Mouse (Mus musculus) stomach, embryonic 15.5 days (tissue): ENCODE results near the gene Snx5. TPM values are rescaled to one million over a fixed set of nuclear protein-coding genes. Genes with fewer than 3 reads are reported as not detected.

Experiments
- ATAC-seq: fragments of 200-750 bp; cut with Nextera tagmentation; 2 replicates; pipeline ENCODE4 v1.8.0; 2017; ENCODE audit warnings: low read depth, moderate number of reproducible peaks, moderate TSS enrichment; ENCODE audit not compliant: insufficient read depth, low FRiP score
- H3K27ac ChIP-seq: fragments of 300-500 bp; sonication (generic); 2 replicates; pipeline ENCODE4 v1.5.1; 2015; ENCODE audit warnings: mild to moderate bottlenecking, inconsistent platforms
- H3K27me3 ChIP-seq: fragments of 300-500 bp; sonication (generic); replicated peaks from 2 replicates; pipeline ENCODE4 v1.6.1; 2015; ENCODE audit warnings: inconsistent platforms
- H3K36me3 ChIP-seq: fragments of 300-500 bp; sonication (generic); 2 replicates; pipeline ENCODE4 v1.6.1; 2015; ENCODE audit warnings: inconsistent platforms
- H3K4me1 ChIP-seq: fragments of 300-500 bp; sonication (generic); 2 replicates; pipeline ENCODE4 v1.6.1; 2015; ENCODE audit warnings: inconsistent platforms
- H3K4me2 ChIP-seq: fragments of 300-500 bp; sonication (generic); 2 replicates; pipeline ENCODE4 v1.6.1; 2015; ENCODE audit warnings: mild to moderate bottlenecking, inconsistent platforms
- H3K4me3 ChIP-seq: fragments of 300-500 bp; sonication (generic); replicated peaks from 2 replicates; pipeline ENCODE4 v1.5.1; 2015; ENCODE audit warnings: inconsistent platforms
- H3K9ac ChIP-seq: fragments of 300-500 bp; sonication (generic); 2 replicates; pipeline ENCODE4 v1.6.1; 2015; ENCODE audit warnings: inconsistent platforms
- H3K9me3 ChIP-seq: fragments of 300-500 bp; sonication (generic); 2 replicates; pipeline ENCODE4 v1.6.1; 2016; ENCODE audit warnings: inconsistent platforms
- WGBS: fragments of 180-500 bp; shearing (Covaris S2); methylation state at CpG from one replicate; pipeline ENCODE4 v1.1.7; 2015; 5-methylcytosine and 5-hydroxymethylcytosine counted together
- polyA plus RNA-seq: library from polyadenylated mRNA; unstranded; fragments of >200 nt; fragmentation: Nextera tagmentation; extraction: Ambion mirVana; gene quantifications from 2 replicates; pipeline ENCODE4 v1.2.1, GENCODE M21; 2015

Snx5 gene
- polyA plus RNA-seq, 1 experiment from 2014 or later, result 122 TPM

DNA sequence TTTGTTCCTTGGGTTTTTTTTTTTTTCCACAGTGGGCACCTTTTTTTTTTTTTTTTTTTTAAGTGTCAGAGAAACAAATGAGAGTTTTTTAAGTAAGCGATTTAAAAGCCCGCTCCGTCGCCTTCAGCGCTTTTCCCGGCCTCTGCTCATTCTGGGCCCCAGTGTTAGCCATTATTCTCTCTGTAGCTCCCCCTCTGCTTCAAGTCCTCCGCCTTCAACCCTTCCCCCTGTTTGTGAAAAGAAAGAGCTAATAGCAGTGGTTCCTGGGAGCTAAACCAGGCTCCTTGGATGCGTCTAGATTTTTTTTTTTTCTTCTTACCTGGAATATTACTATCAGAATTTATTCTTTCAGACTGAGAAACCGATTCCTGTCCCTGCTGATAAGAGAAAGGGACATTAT, 55.1 kb downstream of the Snx5 start:
- Histone ChIP-seq H3K36me3 (no peaks in the 10 kb centered on the region), H3K4me2 (no peak overlapping the region), H3K9me3 (no peaks in the 10 kb centered on the region), H3K27me3 (no peaks in the 10 kb centered on the region), H3K27ac (no peak overlapping the region), H3K9ac (no peak overlapping the region), H3K4me1 (0 out of 2 replicates have a peak, but pooled peaks cover 5% of the 10 kb centered on the region), H3K4me3 (no peak overlapping the region)
- WGBS, result 38% methylated on average over 9 of the region's 9 CpGs
- ATAC-seq, result no peak

DNA sequence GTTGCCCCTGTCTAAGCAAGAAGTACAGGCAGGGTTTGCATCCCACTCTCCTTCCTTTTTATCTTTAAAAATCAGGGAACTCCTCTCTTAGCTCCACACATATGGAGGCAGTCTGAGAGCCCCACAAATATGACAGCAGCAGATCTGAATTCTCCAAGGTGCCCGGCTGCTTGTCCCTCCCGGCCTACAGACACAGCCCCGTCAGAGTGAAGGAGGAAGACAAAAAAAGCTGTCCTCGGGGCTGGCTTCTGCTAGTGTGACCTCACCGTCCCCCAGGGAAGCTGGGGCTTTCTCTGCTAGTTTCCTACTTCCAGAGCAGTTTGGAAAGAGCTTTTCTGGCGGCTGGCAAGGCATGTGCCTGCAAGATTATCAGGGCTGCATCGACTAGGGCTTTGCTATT, 55.5 kb downstream of the Snx5 start:
- Histone ChIP-seq H3K36me3 (no peaks in the 10 kb centered on the region), H3K4me3 (no peak overlapping the region), H3K9ac (no peak overlapping the region), H3K27ac (no peak overlapping the region), H3K27me3 (no peaks in the 10 kb centered on the region), H3K4me1 (0 out of 2 replicates have a peak, but pooled peaks cover 5% of the 10 kb centered on the region), H3K4me2 (no peak overlapping the region), H3K9me3 (no peaks in the 10 kb centered on the region)
- 16% methylated on average over 7 of the region's 7 CpGs for WGBS
- no peak for ATAC-seq

DNA sequence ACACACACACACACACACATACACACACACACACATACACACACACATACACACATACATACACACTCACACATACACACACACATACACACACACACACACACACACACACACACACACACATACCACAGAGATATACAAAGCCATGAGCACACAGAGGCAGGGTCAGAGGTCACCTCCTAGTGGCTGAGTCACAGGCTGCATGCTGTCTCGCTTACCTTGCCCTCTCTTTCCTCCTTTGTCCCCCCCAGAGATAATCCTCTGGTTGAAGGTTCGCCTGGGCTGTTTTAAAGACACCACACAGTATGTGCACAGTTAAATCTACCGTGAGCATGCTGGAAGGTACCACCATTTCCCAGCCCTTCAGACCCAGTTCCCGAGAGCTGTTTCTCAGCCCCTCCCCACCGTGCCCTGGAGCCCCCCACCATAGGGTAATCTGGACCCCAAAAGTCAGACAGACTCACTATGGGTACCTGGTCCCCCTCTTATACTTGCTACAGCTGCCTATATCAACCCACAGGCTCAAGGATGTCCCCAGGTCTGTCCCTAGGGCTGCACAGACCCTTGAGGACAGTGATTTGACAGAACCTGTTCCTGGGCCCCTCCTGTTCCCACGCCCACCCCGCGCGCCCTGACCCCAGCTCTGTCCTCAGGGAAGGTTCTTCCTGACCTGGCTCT, 56.1 kb downstream of the Snx5 start:
- Histone ChIP-seq H3K4me3 (no peak overlapping the region), H3K9me3 (no peaks in the 10 kb centered on the region), H3K4me1 (0 out of 2 replicates have a peak, but pooled peaks cover 5% of the 10 kb centered on the region), H3K27me3 (no peaks in the 10 kb centered on the region), H3K36me3 (no peaks in the 10 kb centered on the region), H3K9ac (no peak overlapping the region), H3K27ac (no peak overlapping the region), H3K4me2 (no peak overlapping the region)
- 58% methylated on average over 9 of the region's 9 CpGs for WGBS
- ATAC-seq, result no peak

DNA sequence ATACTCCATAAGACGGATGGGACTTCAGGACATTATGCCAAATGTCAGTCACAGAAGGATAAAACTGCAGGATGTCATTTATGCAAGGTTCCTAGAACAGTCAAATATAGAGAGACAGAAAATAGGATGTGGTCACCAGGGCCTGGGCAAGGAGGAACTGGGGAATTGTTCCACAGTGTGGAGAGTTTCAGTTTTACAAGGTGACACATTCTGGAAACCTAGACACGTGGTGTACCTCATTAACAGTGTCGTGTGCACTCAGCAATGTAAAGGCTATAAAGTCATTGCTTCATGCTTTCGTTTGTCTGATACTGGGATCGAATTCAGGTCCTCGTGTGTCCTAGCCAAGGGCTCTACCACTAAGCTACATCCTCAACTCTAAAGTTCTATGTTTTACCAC, 56.9 kb downstream of the Snx5 start:
- Histone ChIP-seq H3K27ac (no peak overlapping the region), H3K4me1 (0 out of 2 replicates have a peak, but pooled peaks cover 5% of the 10 kb centered on the region), H3K4me2 (no peak overlapping the region), H3K4me3 (no peak overlapping the region), H3K36me3 (no peaks in the 10 kb centered on the region), H3K9me3 (no peaks in the 10 kb centered on the region), H3K9ac (no peak overlapping the region), H3K27me3 (no peaks in the 10 kb centered on the region)
- no peak for ATAC-seq
- WGBS, result 83% methylated on average over 6 of the region's 6 CpGs

DNA sequence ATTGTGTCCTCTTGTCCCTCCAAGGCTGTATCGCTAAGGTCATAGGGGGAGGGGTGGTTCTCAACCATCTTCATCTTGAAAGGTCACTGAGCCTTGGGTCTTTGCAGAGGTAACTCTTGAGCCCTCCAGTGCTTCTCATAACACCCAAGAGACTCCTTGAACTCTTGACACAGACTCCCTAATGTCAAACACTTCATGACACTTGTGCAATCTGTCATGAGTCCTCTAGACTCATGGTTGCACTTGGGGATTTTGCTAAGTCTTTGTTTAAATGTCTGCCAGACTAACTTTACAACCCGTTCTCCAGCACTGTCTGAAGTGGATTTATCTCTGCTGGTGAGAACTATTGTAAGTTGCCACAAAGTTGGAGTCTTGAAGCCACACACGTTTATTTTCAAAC, 61.3 kb downstream of the Snx5 start:
- Histone ChIP-seq H3K4me3 (no peak overlapping the region), H3K9ac (no peak overlapping the region), H3K9me3 (no peaks in the 10 kb centered on the region), H3K27ac (no peak overlapping the region), H3K4me1 (no peaks in the 10 kb centered on the region), H3K27me3 (no peaks in the 10 kb centered on the region), H3K4me2 (no peak overlapping the region), H3K36me3 (no peaks in the 10 kb centered on the region)
- 60% methylated on average over 3 of the region's 3 CpGs for WGBS
- no peak for ATAC-seq

DNA sequence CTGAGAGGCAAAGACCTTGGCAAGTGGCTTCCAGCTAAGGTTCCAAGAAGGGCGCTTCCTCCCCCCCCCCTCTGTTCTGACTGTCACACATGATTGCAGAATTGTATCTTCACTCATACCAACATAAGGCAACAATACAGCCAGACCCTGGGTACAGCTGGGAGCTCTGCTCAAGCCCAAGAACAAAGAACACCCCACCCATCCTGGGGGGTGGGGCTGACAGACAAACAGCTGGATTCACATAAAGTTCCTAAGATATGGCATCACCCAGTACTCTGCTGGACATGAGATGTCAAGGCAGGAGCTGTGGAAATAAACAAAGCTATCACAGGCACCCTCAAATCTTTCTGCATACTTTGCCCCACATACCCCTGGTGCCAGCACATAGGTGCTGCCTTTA, 63.3 kb downstream of the Snx5 start:
- Histone ChIP-seq H3K4me2 (no peak overlapping the region), H3K4me1 (no peaks in the 10 kb centered on the region), H3K27ac (no peak overlapping the region), H3K27me3 (no peaks in the 10 kb centered on the region), H3K9ac (no peak overlapping the region), H3K9me3 (no peaks in the 10 kb centered on the region), H3K4me3 (no peak overlapping the region), H3K36me3 (no peaks in the 10 kb centered on the region)
- WGBS, result 85% methylated on average over 1 of the region's 1 CpGs
- no peak for ATAC-seq

DNA sequence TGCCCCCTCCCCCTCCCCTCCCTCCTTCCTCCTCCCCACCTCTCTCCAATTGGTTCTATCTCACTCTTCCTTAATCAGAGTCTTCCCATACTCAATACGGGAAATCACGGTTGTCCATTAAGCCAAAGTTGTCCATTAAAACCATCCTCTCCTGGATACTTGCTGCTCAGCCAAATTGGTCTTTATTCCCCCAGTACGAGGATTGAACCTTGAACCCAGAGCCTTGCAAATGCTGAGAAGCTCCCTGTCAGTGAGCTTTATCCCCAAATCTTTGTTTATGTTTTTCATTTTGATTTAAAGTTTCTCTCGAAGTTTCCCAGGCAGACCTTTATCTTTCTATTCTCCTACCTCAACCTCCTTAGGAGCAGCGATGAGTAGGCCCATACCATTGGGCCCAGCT, 67.7 kb downstream of the Snx5 start:
- Histone ChIP-seq H3K4me2 (no peak overlapping the region), H3K4me1 (peaks cover 2% of the 10 kb centered on the region; the same call in 1 of the 2 replicates), H3K27me3 (no peaks in the 10 kb centered on the region), H3K9ac (no peak overlapping the region), H3K27ac (no peak overlapping the region), H3K9me3 (no peaks in the 10 kb centered on the region), H3K4me3 (no peak overlapping the region), H3K36me3 (no peaks in the 10 kb centered on the region)
- WGBS, result 81% methylated on average over 5 of the region's 5 CpGs
- ATAC-seq, result no peak

DNA sequence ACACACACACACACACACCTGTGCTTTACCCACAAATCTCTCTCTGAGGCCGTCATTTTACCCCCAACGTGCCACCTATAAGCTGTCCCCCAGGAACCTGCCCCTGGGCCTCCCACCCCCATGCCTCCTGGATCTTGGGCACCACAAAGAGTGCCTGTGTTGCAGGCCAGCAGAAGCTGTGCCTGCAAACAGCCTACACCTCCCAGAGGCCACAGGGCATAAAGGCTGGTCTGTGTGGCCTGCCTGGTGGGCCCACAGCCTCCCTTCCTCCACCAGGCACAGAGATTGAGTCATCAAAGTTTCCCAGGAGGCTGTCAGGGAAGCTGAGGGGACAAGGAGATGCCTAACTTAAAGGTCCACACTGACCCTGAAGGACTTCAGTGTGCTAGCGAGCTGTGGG, 68.1 kb downstream of the Snx5 start:
- H3K27me3 ChIP-seq, result no peaks in the 10 kb centered on the region
- peaks cover 2% of the 10 kb centered on the region; the same call in 1 of the 2 replicates for H3K4me1 ChIP-seq
- no peaks in the 10 kb centered on the region for H3K36me3 ChIP-seq
- H3K4me3 ChIP-seq, result no peak overlapping the region
- H3K4me2 ChIP-seq, result no peak overlapping the region
- H3K9ac ChIP-seq, result no peak overlapping the region
- no peak overlapping the region for H3K27ac ChIP-seq
- 79% methylated on average over 3 of the region's 3 CpGs for WGBS
- no peak for ATAC-seq
- no peaks in the 10 kb centered on the region for H3K9me3 ChIP-seq

DNA sequence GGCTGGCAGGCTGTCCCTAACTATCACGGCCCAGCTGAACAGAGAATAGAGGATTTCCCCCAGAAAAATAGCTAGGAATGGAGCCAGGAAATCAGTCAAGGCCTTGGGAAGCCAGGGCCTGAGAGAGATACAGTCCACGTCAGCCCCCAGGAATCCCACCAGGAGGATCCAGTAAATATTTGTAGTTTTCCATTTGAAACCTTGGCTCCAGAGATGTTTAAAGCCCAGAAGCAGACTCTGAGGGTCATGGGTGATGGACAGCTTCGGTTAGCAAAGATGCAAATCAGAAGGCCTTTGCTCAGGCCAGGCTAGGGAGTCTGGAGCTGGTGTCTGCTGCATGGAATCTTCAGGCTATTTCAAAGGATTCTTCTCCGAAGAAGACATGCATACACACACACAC, 68.6 kb downstream of the Snx5 start:
- H3K9ac ChIP-seq, result no peak overlapping the region
- 41% methylated on average over 4 of the region's 4 CpGs for WGBS
- H3K9me3 ChIP-seq, result no peaks in the 10 kb centered on the region
- no peak overlapping the region for H3K27ac ChIP-seq
- H3K4me1 ChIP-seq, result peaks cover 2% of the 10 kb centered on the region; the same call in 1 of the 2 replicates
- no peaks in the 10 kb centered on the region for H3K36me3 ChIP-seq
- no peak overlapping the region for H3K4me3 ChIP-seq
- no peaks in the 10 kb centered on the region for H3K27me3 ChIP-seq
- H3K4me2 ChIP-seq, result no peak overlapping the region
- ATAC-seq, result no peak

Other genes with a start within 250 kb of the Snx5 start
- 0.33 and 0.59 TPM in 2 replicates for gene Banf2, start 237.8 kb downstream of the Snx5 start, polyA plus RNA-seq
- gene Mgme1, start 243 bp downstream of the Snx5 start, polyA plus RNA-seq, result 20.2 and 21.3 TPM in 2 replicates
- 3.6 and 4.0 TPM in 2 replicates for gene Ovol2, start 61.2 kb upstream of the Snx5 start, polyA plus RNA-seq
- 38.6 and 40.5 TPM in 2 replicates for gene Kat14, start 98.1 kb upstream of the Snx5 start, polyA plus RNA-seq
- gene Pet117, start 98.1 kb upstream of the Snx5 start, polyA plus RNA-seq, result 0.84 and 6.1 TPM in 2 replicates